Mouse (Mus musculus) small intestine, adult 2 months (tissue): Measurements from ENCODE around the gene Irf2. TPM values are rescaled to one million over a fixed set of nuclear protein-coding genes. Genes with fewer than 3 reads are reported as not detected.

Experiments
- H3K27ac ChIP-seq: fragments of 200-500 bp; 2 replicates; pipeline ENCODE4 v1.5.1; 2012; ENCODE audit warnings: low read depth, low read length, control low read depth, inconsistent platforms; ENCODE audit not compliant: insufficient read depth
- H3K27me3 ChIP-seq: fragments of 200-500 bp; 2 replicates; pipeline ENCODE4 v1.6.1; 2012; ENCODE audit warnings: mild to moderate bottlenecking, moderate library complexity, low read length, inconsistent platforms; ENCODE audit not compliant: control insufficient read depth, insufficient read depth
- H3K36me3 ChIP-seq: fragments of 200-500 bp; 2 replicates; pipeline ENCODE4 v1.6.1; 2012; ENCODE audit warnings: mild to moderate bottlenecking, low read length, control low read depth, inconsistent platforms; ENCODE audit not compliant: control insufficient read depth, insufficient read depth
- H3K4me1 ChIP-seq: fragments of 200-500 bp; 2 replicates; pipeline ENCODE4 v1.6.1; 2012; ENCODE audit warnings: low read length, inconsistent platforms, mixed read lengths; ENCODE audit not compliant: control insufficient read depth, insufficient read depth, insufficient read length
- H3K4me3 ChIP-seq: fragments of 200-500 bp; 2 replicates; pipeline ENCODE4 v1.5.1; 2012; ENCODE audit warnings: low read depth, mild to moderate bottlenecking, control low read depth, inconsistent platforms, low read length, moderate library complexity
- CTCF ChIP-seq: fragments of 200-500 bp; IDR thresholded peaks from 2 replicates; pipeline ENCODE4 v1.5.1; 2012; ENCODE audit warnings: low read depth, mild to moderate bottlenecking, control low read depth, inconsistent platforms, low read length, moderate library complexity, mixed read lengths; ENCODE audit not compliant: insufficient replicate concordance, insufficient read length; ENCODE audit errors: extremely low read depth
- POLR2A ChIP-seq: fragments of 200-500 bp; IDR thresholded peaks from 2 replicates; pipeline ENCODE4 v1.6.1; 2012; ENCODE audit warnings: low read depth, mild to moderate bottlenecking, control low read depth, inconsistent platforms, low read length, moderate library complexity
- WGBS: fragments of 180-500 bp; shearing (Covaris S2); methylation state at CpG from one replicate; pipeline ENCODE4 v1.1.7; 2018; 5-methylcytosine and 5-hydroxymethylcytosine counted together
- polyA plus RNA-seq: library from polyadenylated mRNA; depleted of rRNA; stranded (reverse); fragments of >200 nt; gene quantifications from 2 replicates; pipeline ENCODE4 v1.2.3, GENCODE M21; 2012

The Irf2 gene
- polyA plus RNA-seq, 1 experiment = 29.6 TPM

DNA sequence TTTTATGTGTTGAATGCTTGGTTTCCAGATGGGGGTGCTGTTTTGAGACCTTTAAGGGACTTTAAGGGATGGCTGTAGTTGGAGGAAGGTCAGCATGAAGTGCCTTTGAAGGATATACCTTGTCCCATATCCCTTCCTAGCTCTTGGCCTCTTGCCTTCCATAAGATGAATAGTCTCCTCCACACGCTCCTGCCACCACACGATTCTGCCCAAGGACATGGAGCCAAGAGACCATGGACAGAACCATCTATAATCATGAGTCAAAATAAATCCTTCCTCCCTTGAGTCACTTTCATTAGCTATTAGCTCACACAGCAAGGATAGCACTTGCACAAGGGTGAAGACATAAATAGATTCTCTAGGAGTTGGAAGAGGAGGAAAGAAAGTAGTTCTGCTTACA lies 146.3 kb downstream of the Irf2 start:
- WGBS = 90% methylated on average over 2 of the region's 2 CpGs
- Histone ChIP-seq H3K36me3 (no peaks in the 10 kb centered on the region), H3K27me3 (no peaks in the 10 kb centered on the region), H3K4me3 (no peak overlapping the region), H3K27ac (no peak overlapping the region), H3K4me1 (peaks cover 17% of the 10 kb centered on the region; the same call in 1 of the 2 replicates)
- no peak for TF ChIP-seq CTCF
- no peak for TF ChIP-seq POLR2A

- TF ChIP-seq POLR2A (no peak), CTCF (no peak)
- no peak overlapping the region for H3K4me3 ChIP-seq
- no peak overlapping the region for H3K27ac ChIP-seq
- H3K27me3 ChIP-seq = no peaks in the 10 kb centered on the region
- H3K4me1 ChIP-seq = peaks cover 17% of the 10 kb centered on the region; the same call in 1 of the 2 replicates
- WGBS = 100% methylated on average over 1 of the region's 1 CpGs
- no peaks in the 10 kb centered on the region for H3K36me3 ChIP-seq
Measured at GRCm38 (mm10) chr8:46886216-46886615, 146.7 kb downstream of the Irf2 start.

DNA sequence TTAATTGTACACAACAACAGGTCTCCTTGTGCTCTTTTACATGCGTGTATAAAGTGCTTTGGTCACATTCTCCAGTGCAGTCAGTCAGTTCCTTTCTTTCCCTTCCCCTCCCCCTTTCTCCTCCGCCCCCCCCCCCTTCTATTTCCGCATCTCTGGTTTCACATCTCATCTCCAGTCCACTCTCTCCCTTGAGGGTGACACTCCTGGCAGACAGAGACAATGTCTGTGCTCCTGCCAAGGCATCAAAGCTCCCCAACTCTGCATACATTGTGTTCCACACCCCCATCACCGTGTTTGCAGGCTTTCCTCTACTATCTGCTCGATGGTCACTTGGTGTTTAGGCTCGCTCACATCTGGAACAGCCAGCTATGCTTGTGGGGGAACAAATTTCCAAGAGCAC lies 147.9 kb downstream of the Irf2 start:
- no peaks in the 10 kb centered on the region for H3K27me3 ChIP-seq
- H3K4me3 ChIP-seq = no peak overlapping the region
- TF ChIP-seq POLR2A (no peak), CTCF (no peak)
- H3K27ac ChIP-seq = no peak overlapping the region
- WGBS = 83% methylated on average over 6 of the region's 6 CpGs
- no peaks in the 10 kb centered on the region for H3K36me3 ChIP-seq
- peaks cover 8% of the 10 kb centered on the region; the same call in 1 of the 2 replicates for H3K4me1 ChIP-seq

DNA sequence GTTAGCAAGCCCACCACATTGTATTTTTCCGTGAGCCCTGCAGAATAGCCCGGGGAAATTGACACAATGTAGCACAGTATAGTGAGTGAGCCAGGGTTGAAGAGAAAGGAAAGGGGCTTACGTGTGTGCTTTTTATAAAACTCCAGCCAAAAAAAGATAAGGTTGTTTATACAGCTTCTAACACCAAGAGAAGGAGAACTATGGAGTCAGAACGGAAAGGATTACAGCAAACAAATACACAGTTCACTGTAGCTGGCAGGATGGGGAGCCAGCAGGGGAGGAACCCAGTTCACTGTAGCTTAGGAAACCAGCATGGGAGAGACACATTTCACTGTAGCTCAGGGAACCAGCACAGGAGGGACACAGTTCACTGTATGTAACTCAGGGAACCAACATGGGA lies 149.0 kb downstream of the Irf2 start:
- Histone ChIP-seq H3K27me3 (no peaks in the 10 kb centered on the region), H3K27ac (no peak overlapping the region; the same call in 1 of the 2 replicates), H3K4me1 (peaks cover 6% of the 10 kb centered on the region; the same call in 1 of the 2 replicates), H3K36me3 (no peaks in the 10 kb centered on the region), H3K4me3 (no peak overlapping the region)
- no peak for TF ChIP-seq CTCF
- no peak for TF ChIP-seq POLR2A
- WGBS = 32% methylated on average over 4 of the region's 4 CpGs

DNA sequence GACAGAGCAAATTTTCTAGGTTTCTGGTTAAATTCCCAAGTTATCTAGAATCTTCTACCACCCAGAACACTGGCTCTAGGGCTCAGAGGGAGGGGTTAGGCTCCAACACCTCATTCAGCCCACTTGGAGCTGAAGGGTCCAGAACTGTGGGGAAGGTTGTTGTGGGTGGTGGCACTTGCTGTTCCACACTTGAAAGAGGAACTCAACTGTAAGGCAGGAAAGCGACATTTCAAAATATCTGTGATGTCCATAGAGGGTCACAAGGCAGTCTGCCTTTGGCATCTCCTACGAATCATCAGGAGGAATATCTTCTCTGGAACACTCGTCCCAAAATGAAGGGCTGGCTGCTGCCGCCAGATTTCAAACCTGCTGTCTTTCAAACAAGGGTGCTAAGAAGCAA lies 150.7 kb downstream of the Irf2 start:
- no peak overlapping the region for H3K4me3 ChIP-seq
- H3K36me3 ChIP-seq = no peaks in the 10 kb centered on the region
- H3K27ac ChIP-seq = peak overlapping the region; percentile 24; the same call in 1 of the 2 replicates
- H3K27me3 ChIP-seq = no peaks in the 10 kb centered on the region
- TF ChIP-seq CTCF (no peak), POLR2A (no peak)
- peaks cover 4% of the 10 kb centered on the region; the same call in 1 of the 2 replicates for H3K4me1 ChIP-seq
- 86% methylated on average over 4 of the region's 4 CpGs for WGBS

- 75% methylated on average over 22 of the region's 22 CpGs for WGBS
- Histone ChIP-seq H3K4me1 (peaks cover 4% of the 10 kb centered on the region; the same call in 1 of the 2 replicates), H3K4me3 (peak overlapping the region; percentile 18; the same call in 1 of the 2 replicates), H3K36me3 (no peaks in the 10 kb centered on the region), H3K27me3 (no peaks in the 10 kb centered on the region), H3K27ac (peak overlapping the region; percentile 52)
- TF ChIP-seq POLR2A = no peak
- no peak for TF ChIP-seq CTCF
Measured at GRCm38 (mm10) chr8:46892511-46893273, 153.2 kb downstream of the Irf2 start.

DNA sequence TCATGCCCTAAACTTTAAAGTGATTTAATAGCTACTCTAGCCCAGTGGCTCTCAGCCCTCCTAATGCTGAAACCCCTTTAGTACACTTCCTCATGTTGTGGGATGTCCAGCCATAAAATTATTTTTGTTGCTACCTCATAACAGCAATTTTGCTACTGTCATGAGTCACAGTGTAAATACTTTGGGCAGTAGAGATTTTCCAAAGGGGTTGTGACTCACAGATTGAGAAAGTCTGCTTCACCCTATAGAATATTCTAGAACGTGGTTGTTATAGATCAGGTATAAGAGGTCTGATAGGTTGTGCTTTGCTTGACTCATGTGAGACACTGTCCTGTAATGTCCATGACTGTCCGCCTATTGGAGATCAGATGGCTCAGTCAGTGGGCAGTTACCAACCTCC lies 154.9 kb downstream of the Irf2 start:
- Histone ChIP-seq H3K27me3 (no peaks in the 10 kb centered on the region), H3K27ac (no peak overlapping the region), H3K4me1 (peaks cover 4% of the 10 kb centered on the region; the same call in 1 of the 2 replicates), H3K4me3 (no peak overlapping the region), H3K36me3 (no peaks in the 10 kb centered on the region)
- WGBS = 93% methylated on average over 2 of the region's 2 CpGs
- TF ChIP-seq POLR2A (no peak), CTCF (no peak)
